Mouse (Mus musculus) gastrocnemius, postnatal 36 days (tissue): ENCODE measurements around the gene Magea2. TPM values are rescaled to one million over a fixed set of nuclear protein-coding genes. Genes with fewer than 3 reads are reported as not detected.
"Not testable (repeated sequence)": the region's sequence is repeated elsewhere in the genome, so short reads cannot be mapped to it uniquely, and the experiment has no call there.

ENCODE experiments used
- DNase-seq, 2 experiments: peaks; one replicate each; pipeline ENCODE4 v3.0.0; 2022
- intact Hi-C: fragments of 180-260 bp; cut with DNase I; formaldehyde crosslinking; loops from one replicate; pipeline ENCODE4 v1.15.1; 2025
- long read RNA-seq, 2 experiments: library from polyadenylated mRNA; stranded (forward); transcript quantifications; one replicate each; pipeline ENCODE4 v2.0.0; 2021
- total RNA-seq, 2 experiments: library from RNA; stranded (reverse); gene quantifications; 2 replicates each; pipeline ENCODE4 v1.2.3; 2021

The Magea2 gene
- total RNA-seq = not detected
- long read RNA-seq, experiment 1 = 0 reads
- long read RNA-seq, experiment 2 = 0 reads

DNA sequence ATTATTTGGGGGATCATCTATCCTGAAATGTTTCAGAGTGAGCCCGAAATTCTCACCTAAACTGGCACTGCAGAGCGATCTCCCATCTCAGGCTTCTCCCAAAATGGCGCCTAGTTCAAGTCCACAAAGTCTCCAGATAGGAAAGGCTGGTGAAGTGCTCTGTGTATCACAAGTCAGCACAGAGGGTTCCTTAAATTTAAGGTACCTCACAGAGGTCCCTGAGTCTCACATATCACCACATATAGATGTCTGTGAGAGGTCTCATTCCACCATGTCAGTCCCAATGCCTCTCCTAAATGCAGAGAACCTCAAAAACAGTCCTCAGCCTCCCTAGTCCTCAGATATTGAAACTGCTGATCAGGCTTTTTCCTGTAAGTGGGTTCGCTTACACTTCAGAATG is at the start of gene Magea2:
Magea2 (minus strand) TSS at position 101 of the 400 bp plus-strand sequence.
- intact Hi-C loops, DNase-seq: not testable (repeated sequence)

DNA sequence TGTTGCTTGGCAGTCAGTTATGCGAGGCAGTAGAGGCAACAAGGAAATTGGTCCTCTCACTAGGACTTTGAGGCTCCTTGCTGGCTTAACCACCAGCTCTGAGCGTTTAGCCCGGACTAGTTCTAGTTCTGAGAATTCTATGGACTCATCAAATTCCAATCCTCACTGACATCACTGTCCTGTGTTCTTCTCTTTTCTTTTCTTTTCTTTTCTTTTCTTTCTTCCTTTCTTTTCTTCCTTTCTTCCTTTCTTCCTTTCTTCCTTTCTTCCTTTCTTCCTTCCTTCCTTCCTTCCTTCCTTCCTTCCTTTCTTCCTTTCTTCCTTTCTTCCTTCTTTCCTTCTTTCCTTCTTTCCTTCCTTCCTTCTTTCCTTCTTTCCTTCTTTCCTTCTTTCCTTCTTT is 34.8 kb upstream of the Magea2 start, which contains the start of gene Cldn34b2:
Cldn34b2 (minus strand) TSS at position 101 of the 400 bp plus-strand sequence.
- intact Hi-C loops, DNase-seq: not testable (repeated sequence)

DNA sequence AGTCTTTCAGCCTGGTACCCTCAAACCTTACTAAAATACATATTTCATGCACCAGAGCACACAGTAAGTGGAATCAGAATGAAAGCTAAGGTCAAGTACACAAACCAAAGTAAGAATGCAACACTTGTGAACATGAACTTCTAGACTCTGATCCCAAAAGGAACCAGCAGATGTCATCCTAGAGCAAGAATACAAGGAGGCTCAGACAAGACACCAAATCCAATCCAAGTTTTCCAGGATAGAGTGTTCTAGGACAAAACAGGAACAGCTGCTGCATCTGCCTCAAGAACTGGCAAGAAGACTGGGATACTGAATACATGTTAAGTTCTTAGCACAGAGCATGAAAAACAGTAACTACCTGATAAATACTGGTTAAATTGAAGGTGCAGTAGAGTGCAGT is 4.6 kb upstream of the Magea2 start:
- intact Hi-C loops = no loop called here
- DNase-seq = no peak

DNA sequence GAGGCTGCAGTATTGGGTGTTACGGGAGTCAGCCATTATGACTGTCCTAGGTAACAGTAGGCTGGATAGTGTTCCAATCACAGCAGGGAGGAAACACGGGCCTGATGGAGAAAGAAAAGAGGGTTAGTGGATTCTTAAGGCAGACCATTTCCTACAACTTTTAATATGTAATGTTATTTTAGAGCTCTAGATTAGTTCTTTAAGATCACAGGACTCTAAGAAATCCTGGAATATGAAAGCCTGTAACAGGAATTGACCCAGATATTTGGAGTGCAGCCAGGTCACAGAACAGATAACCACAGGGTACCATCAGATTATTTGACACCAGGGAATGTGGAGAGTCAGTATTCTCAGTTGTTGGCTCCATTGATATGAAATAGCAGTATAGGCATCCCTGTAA is 3.8 kb downstream of the Magea2 start, which contains the start of gene Magea1:
Magea1 (minus strand) TSS at position 101 of the 400 bp plus-strand sequence.
- intact Hi-C loops = not testable (repeated sequence)

DNA sequence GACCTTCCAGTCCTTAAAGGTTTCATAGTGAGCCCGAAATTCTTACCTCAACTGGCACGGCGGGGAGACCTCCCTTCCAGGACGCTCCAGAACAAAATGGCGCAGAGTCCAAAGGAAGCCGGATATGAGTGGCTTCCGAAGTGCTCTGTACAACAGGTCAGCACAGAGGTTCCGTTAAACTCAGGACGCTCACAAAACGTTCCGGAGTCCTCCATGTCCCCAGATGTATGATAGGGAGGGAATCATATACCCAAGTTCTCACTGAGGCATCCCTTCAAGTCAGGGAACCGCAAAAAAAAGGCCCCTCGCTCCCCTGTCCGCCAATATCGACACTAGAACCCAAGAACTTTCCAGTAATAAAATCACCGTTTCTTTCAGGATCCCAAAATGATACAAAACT is 30.4 kb downstream of the Magea2 start, which contains the start of gene Magea5:
Magea5 (minus strand) TSS at position 101 of the 400 bp plus-strand sequence.
- intact Hi-C loops, DNase-seq: not testable (repeated sequence)

More for the DNA sequence above, 3.8 kb downstream of the Magea2 start, which contains the start of gene Magea1:
- not testable (repeated sequence) for DNase-seq

DNA sequence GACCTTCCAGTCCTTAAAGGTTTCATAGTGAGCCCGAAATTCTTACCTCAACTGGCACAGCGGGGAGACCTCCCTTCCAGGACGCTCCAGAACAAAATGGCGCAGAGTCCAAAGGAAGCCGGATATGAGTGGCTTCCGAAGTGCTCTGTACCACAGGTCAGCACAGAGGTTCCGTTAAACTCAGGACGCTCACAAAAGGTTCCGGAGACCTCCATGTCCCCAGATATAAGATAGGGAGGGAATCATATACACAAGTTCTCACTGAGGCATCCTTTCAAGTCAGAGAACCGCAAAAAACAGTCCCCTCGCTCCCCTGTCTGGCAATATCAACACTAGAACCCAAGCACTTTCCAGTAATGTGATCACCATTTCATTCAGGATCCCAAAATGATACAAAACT is 97.7 kb downstream of the Magea2 start, which contains the start of gene Magea8:
Magea8 (minus strand) TSS at position 101 of the 400 bp plus-strand sequence.
- intact Hi-C loops = not testable (repeated sequence)

More for the DNA sequence above, 97.7 kb downstream of the Magea2 start, which contains the start of gene Magea8:
- not testable (repeated sequence) for DNase-seq

Other genes with a start within 250 kb of the Magea2 start
- gene Cldn34b1, start 203.4 kb downstream of the Magea2 start, total RNA-seq = not detected
- not detected for gene Magea6, start 157.7 kb downstream of the Magea2 start, total RNA-seq
- gene Magea3, start 144.2 kb downstream of the Magea2 start, total RNA-seq = not detected
- gene Magea8, start 97.8 kb downstream of the Magea2 start, total RNA-seq = not detected
- gene Magea5, start 30.5 kb downstream of the Magea2 start, total RNA-seq = not detected
- not detected for gene Magea1, start 3.9 kb downstream of the Magea2 start, total RNA-seq
- gene Cldn34b2, start 34.7 kb upstream of the Magea2 start, total RNA-seq = not detected
- gene Sat1, start 122.8 kb upstream of the Magea2 start, total RNA-seq = 10 to 100 TPM; 23.8 to 31.9 TPM
- gene Acot9, start 168.8 kb upstream of the Magea2 start, total RNA-seq = 10 to 100 TPM; 17.4 to 22.8 TPM
- gene Prdx4, start 247.1 kb upstream of the Magea2 start, total RNA-seq = 1 to 10 TPM; 8.4 to 8.6 TPM